Mouse (Mus musculus) myocyte (in vitro differentiated cells): ENCODE measurements around the gene Ly6g.
"Not testable (repeated sequence)": the region's sequence is repeated elsewhere in the genome, so short reads cannot be mapped to it uniquely, and the experiment has no call there.

ENCODE experiments used
- POLR2A ChIP-seq: IDR thresholded peaks from one replicate; pipeline ENCODE4 v1.6.1; 2011; ENCODE audit warnings: low read depth, mild to moderate bottlenecking, control low read depth, moderate library complexity; ENCODE audit not compliant: insufficient read length
- POLR2AphosphoS2 ChIP-seq: IDR thresholded peaks from one replicate; pipeline ENCODE4 v1.6.1; 2011; ENCODE audit warnings: low read depth, control low read depth; ENCODE audit not compliant: insufficient read length
- TCF12 ChIP-seq: IDR thresholded peaks from one replicate; pipeline ENCODE4 v1.6.1; 2011; ENCODE audit warnings: mild to moderate bottlenecking, control low read depth; ENCODE audit not compliant: poor library complexity, insufficient read depth, severe bottlenecking

DNA sequence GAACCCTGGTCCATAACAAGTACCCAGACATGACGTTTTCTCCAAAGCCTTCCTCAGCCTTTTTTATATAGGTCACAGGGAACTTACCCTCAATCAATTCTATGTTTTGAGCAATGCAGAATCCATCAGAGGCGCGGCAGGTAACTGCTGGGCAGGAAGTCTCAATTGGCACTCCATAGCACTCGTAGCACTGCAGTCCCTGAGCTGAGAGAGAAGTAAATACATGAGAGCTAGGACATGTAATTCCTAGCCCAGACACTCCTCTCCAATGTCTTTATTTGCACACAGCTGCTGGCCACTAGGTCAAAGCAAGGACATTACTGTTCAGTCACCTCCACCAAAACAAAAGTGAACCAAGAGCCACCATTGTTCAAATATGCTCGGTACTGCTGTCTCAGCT lies 44.6 kb upstream of the Ly6g start:
- TF ChIP-seq POLR2A, POLR2AphosphoS2, TCF12: not testable (repeated sequence)
